Mouse (Mus musculus): Measurements from ENCODE around the gene Slc25a34.

Gene Slc25a34

GRCm38 (mm10) chr4:141617299-141617698, 6.3 kb downstream of the Slc25a34 start:
- peak; percentile 78 for DNase-seq (ENCODE audit: low read depth, low spot score)
- Histone ChIP-seq H3K27me3 (ENCODE audit: control insufficient read depth, insufficient read depth, low read length, poor library complexity, severe bottlenecking) (no peaks in the 10 kb centered on the region), H3K36me3 (ENCODE audit: control insufficient read depth, insufficient read depth, low read length, poor library complexity, severe bottlenecking) (no peaks in the 10 kb centered on the region)

- Histone ChIP-seq H3K36me3 (ENCODE audit: control insufficient read depth, insufficient read depth, low read length, poor library complexity, severe bottlenecking) (no peaks in the 10 kb centered on the region), H3K27me3 (ENCODE audit: control insufficient read depth, insufficient read depth, low read length, poor library complexity, severe bottlenecking) (no peaks in the 10 kb centered on the region)
- DNase-seq (ENCODE audit: low read depth, low spot score) = no peak
These were observed 6.8 kb downstream of the Slc25a34 start for GRCm38 (mm10) chr4:141616811-141617210.

DNA sequence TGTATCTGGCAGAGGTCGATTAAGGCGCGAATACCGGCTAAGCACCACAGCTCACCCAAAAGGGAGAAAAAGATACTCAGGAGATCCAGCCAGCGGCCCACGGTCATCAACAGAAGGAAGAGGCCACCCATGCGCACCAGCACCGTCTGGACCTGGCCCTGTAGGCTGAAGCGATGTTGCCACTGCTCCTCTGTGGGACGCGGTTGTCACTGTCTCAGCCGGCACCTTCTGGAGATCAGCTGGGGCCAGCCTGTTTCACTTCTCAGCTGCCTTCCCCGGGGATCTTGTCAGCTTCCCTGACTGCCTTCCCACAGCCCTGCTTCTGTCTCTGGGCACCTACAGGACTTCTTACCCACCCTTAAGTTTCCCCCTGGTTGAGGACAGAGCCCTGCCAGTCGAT, 8.7 kb downstream of the Slc25a34 start:
- no peaks in the 10 kb centered on the region for H3K36me3 ChIP-seq (ENCODE audit: control insufficient read depth, insufficient read depth, low read length, poor library complexity, severe bottlenecking)
- H3K27me3 ChIP-seq (ENCODE audit: control insufficient read depth, insufficient read depth, low read length, poor library complexity, severe bottlenecking) = no peaks in the 10 kb centered on the region
- no peak for DNase-seq (ENCODE audit: low read depth, low spot score)

DNA sequence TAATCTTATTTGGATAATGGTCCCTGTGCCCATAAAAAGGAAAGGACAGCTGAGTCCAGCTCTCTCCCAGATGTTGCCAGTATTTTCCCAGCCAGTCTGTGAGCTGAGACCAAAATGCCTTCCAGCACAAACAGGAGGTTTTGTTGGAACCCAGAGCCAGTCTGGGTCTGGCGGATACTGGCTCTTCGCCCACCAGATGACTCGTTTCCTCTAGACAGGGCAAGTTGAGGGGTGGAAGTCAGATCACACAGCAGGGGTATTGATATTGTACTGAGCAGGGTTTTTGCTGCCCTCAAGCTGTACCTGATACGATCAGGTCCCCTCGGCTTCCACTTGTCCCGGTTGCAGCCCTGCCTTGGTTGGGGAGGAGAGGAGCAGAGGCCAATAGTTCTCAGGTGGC, 14.1 kb downstream of the Slc25a34 start:
- Histone ChIP-seq H3K27me3 (ENCODE audit: control insufficient read depth, insufficient read depth, low read length, poor library complexity, severe bottlenecking) (peaks cover 2% of the 10 kb centered on the region; the same call in 1 of the 2 replicates), H3K36me3 (ENCODE audit: control insufficient read depth, insufficient read depth, low read length, poor library complexity, severe bottlenecking) (no peaks in the 10 kb centered on the region)
- DNase-seq (ENCODE audit: low read depth, low spot score) = no peak

DNA sequence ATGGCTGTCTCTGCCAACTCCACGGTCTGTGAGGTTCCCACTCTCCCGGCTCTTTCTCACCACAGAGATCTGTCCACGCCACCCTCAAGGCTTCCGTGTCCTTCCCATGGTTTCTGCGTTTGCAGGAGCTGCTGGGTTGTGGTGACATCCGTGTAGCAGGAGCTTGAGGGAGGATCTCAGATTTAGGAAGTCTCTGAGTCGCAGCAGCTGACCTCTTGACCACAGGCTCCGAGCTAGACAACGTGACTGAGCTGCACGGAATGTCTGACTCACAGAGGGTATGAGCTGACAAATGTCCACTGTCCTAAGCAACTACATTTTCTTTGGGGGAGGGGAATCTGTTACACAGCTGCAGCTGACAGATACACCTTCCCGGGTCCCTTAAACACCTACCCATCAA, 17.8 kb downstream of the Slc25a34 start, which contains the start of gene Fblim1:
Gene Fblim1, minus strand, starts transcription at position 236 of the 400 bp plus-strand sequence.
- Histone ChIP-seq H3K27me3 (ENCODE audit: control insufficient read depth, insufficient read depth, low read length, poor library complexity, severe bottlenecking) (peaks cover 2% of the 10 kb centered on the region; the same call in 1 of the 2 replicates), H3K36me3 (ENCODE audit: control insufficient read depth, insufficient read depth, low read length, poor library complexity, severe bottlenecking) (no peaks in the 10 kb centered on the region)
- no peak for DNase-seq (ENCODE audit: low read depth, low spot score)

- no peaks in the 10 kb centered on the region for H3K36me3 ChIP-seq (ENCODE audit: control insufficient read depth, insufficient read depth, low read length, poor library complexity, severe bottlenecking)
- no peak for DNase-seq (ENCODE audit: low read depth, low spot score)
- H3K27me3 ChIP-seq (ENCODE audit: control insufficient read depth, insufficient read depth, low read length, poor library complexity, severe bottlenecking) = peaks cover 2% of the 10 kb centered on the region; the same call in 1 of the 2 replicates
These were observed 18.2 kb downstream of the Slc25a34 start for GRCm38 (mm10) chr4:141605421-141605820.

- no peak for DNase-seq (ENCODE audit: low read depth, low spot score)
- Histone ChIP-seq H3K36me3 (ENCODE audit: control insufficient read depth, insufficient read depth, low read length, poor library complexity, severe bottlenecking) (no peaks in the 10 kb centered on the region), H3K27me3 (ENCODE audit: control insufficient read depth, insufficient read depth, low read length, poor library complexity, severe bottlenecking) (no peaks in the 10 kb centered on the region; the same call in 1 of the 2 replicates)
These were observed 19.1 kb downstream of the Slc25a34 start for GRCm38 (mm10) chr4:141604493-141604892.

DNA sequence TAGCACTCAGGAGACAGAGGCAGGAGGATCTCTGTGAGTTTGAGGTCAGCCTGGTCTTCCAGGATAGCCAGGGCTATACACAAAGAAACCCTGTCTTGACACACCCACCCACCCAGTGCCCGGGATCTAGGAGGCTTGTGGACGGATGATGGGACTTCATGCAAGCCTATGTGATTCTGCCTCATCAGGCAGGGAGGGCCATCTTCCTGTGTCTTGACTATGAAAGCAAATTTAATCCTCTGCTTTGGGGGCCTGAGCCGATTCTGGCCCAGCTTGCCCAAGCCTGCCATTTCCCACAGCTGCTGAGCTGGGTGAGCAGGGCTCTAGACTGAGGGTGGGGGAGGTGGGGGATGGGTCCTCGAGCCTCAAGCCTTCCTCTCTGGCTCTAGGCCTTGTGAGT, 19.7 kb downstream of the Slc25a34 start:
- Histone ChIP-seq H3K27me3 (ENCODE audit: control insufficient read depth, insufficient read depth, low read length, poor library complexity, severe bottlenecking) (no peaks in the 10 kb centered on the region; the same call in 1 of the 2 replicates), H3K36me3 (ENCODE audit: control insufficient read depth, insufficient read depth, low read length, poor library complexity, severe bottlenecking) (no peaks in the 10 kb centered on the region)
- DNase-seq (ENCODE audit: low read depth, low spot score) = no peak

GRCm38 (mm10) chr4:141602523-141603223, 20.9 kb downstream of the Slc25a34 start:
- peaks cover 4% of the 10 kb centered on the region; the same call in 1 of the 2 replicates for H3K27me3 ChIP-seq (ENCODE audit: control insufficient read depth, insufficient read depth, low read length, poor library complexity, severe bottlenecking)
- H3K36me3 ChIP-seq (ENCODE audit: control insufficient read depth, insufficient read depth, low read length, poor library complexity, severe bottlenecking) = no peaks in the 10 kb centered on the region
- no peak for DNase-seq (ENCODE audit: low read depth, low spot score)

- no peak for DNase-seq (ENCODE audit: low read depth, low spot score)
- Histone ChIP-seq H3K36me3 (ENCODE audit: control insufficient read depth, insufficient read depth, low read length, poor library complexity, severe bottlenecking) (no peaks in the 10 kb centered on the region), H3K27me3 (ENCODE audit: control insufficient read depth, insufficient read depth, low read length, poor library complexity, severe bottlenecking) (peaks cover 4% of the 10 kb centered on the region; the same call in 1 of the 2 replicates)
These were observed 22.3 kb downstream of the Slc25a34 start for GRCm38 (mm10) chr4:141601148-141601862.

DNA sequence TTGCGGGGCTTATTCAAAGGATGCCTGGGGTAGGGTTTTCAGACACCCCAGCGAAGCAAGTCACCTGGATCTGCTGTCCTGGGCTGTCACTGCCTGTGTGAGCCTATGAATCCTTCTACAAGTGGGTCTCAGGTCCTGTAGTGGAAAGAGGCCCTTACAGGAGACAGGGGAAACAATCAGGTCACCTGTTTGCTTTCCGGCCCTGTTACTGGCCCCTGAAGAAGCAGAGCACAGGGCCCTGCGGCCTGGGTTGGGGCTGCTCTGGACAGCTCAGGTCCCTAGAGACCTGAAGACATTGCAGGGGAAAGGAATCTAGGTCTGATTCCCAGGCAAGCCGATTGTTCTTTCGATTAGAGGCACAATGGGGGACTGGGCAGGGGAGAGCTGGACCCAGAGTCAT, 23.3 kb downstream of the Slc25a34 start:
- DNase-seq (ENCODE audit: low read depth, low spot score) = no peak
- no peaks in the 10 kb centered on the region for H3K36me3 ChIP-seq (ENCODE audit: control insufficient read depth, insufficient read depth, low read length, poor library complexity, severe bottlenecking)
- peaks cover 4% of the 10 kb centered on the region for H3K27me3 ChIP-seq (ENCODE audit: control insufficient read depth, insufficient read depth, low read length, poor library complexity, severe bottlenecking)

DNA sequence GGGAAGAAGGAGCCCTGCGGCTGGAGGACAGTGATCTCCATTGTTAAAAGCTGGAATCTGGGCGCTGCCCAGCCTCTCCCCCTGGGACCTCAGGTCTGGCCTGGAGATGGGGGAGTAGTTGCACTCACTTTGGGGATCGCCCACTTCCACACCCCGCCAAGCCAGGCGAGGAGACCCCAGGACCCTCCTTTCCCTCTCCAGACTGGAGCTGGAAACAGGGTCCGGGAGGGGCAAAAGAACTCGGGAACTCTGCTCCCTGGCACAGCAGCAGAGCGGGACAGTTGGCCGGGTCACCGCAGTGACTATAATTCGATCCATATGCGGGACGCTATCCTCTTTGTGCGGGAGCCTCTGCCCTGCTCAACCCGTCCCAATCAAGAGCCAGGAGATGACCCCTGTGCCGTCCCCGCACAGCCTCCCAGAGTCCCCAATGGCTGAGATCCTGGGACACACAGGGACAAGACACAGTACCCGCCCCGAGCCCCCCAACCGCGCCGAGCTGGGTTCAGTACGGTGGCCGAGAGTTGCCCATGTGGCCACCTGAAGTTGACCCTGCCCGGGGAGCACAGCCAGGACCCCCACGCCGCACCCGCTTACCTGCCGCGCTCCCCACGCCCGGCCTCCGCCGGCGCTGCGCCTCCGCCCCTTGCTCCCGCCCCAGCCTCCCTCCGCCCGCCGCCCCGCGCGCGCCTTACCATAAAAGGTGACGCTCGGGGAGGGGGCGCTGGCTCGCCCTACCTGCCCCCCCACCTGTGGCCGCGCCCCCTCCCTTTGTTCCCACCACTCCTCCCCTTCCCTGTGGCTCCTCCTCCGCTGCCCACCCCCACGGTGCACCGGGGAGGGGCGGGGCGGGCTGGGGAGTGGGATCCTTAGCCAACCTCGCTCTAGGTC, 24.1 kb downstream of the Slc25a34 start:
- H3K27me3 ChIP-seq (ENCODE audit: control insufficient read depth, insufficient read depth, low read length, poor library complexity, severe bottlenecking) = peaks cover 4% of the 10 kb centered on the region

DNA sequence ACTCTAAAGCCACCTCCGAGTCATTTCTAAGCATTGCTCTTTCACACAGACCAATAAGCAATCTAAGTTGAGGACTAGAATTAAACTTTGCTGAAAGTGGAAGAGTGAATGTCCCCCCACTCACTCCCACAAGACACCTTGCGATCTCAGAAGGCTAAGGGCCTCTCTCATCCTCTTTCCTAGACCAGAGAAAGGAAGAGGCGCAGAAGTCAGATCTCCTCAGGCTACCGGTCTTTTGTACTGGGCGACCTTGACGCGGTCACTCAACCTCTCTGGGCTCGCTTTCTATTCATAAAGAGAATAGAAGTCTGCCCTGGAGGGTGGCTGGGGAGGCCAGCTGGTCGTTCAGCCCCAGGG, 24.7 kb downstream of the Slc25a34 start:
- no peak for DNase-seq (ENCODE audit: low read depth, low spot score)
- H3K36me3 ChIP-seq (ENCODE audit: control insufficient read depth, insufficient read depth, low read length, poor library complexity, severe bottlenecking) = no peaks in the 10 kb centered on the region
- peaks cover 4% of the 10 kb centered on the region for H3K27me3 ChIP-seq (ENCODE audit: control insufficient read depth, insufficient read depth, low read length, poor library complexity, severe bottlenecking)

More for the DNA sequence above, 24.1 kb downstream of the Slc25a34 start:
- no peaks in the 10 kb centered on the region for H3K36me3 ChIP-seq (ENCODE audit: control insufficient read depth, insufficient read depth, low read length, poor library complexity, severe bottlenecking)
- DNase-seq (ENCODE audit: low read depth, low spot score) = no peak

GRCm38 (mm10) chr4:141598199-141598893, 25.3 kb downstream of the Slc25a34 start:
- H3K27me3 ChIP-seq (ENCODE audit: control insufficient read depth, insufficient read depth, low read length, poor library complexity, severe bottlenecking) = peaks cover 4% of the 10 kb centered on the region
- no peaks in the 10 kb centered on the region for H3K36me3 ChIP-seq (ENCODE audit: control insufficient read depth, insufficient read depth, low read length, poor library complexity, severe bottlenecking)
- DNase-seq (ENCODE audit: low read depth, low spot score) = no peak

Measured in splenic B cell, adult 2 months (primary cell).